8 mouse cellular contexts compared by ENCODE assay signal in the genomic region with DNA sequence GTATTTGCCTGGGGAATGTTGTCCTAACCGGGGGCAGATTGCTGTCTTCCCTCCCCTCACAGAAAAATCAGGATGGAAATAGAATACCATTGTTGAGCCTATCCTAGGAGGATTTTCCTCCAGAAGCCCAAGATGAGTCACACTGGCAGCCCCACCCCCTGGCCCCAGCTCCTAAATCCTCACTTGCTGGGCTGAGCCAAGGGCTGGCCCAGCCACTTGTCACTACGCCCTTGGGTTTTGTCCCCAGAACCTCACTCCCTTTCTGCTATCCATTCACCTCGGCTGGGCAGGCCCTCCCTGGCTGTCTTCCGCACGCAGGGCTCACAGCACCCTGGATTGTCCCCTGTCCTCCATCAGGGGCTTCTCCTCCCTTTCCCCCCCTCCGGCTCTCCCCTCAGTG. TPM values are rescaled to one million over a fixed set of nuclear protein-coding genes. Genes with fewer than 3 reads are reported as not detected.
DNase-seq lines count a peak whose midpoint lies in the region; ATAC-seq and TF ChIP-seq lines count a peak whose summit lies in the region.

No protein-coding gene starts in this region.

- peaks cover 16% of the 10 kb centered on the region for H3K4me1 ChIP-seq in neural tube, embryonic 15.5 days
- peaks cover 48% of the 10 kb centered on the region for H3K4me1 ChIP-seq in olfactory bulb, adult 2 months (ENCODE audit: control insufficient read depth, insufficient read depth, low read length)

- H3K36me3 ChIP-seq in neural tube, embryonic 15.5 days: no peaks in the 10 kb centered on the region

- 55% methylated on average over 6 of the region's 6 CpGs for WGBS in neural tube, embryonic 15.5 days
- WGBS in olfactory bulb, adult 2 months: 15% methylated on average over 6 of the region's 6 CpGs

- no peak for TF ChIP-seq CTCF in olfactory bulb, adult 2 months (IDR thresholded peaks at IDR 0.05; ENCODE audit: insufficient read depth, low read depth, low read length)

- H3K27me3 ChIP-seq in neural tube, embryonic 15.5 days (replicated peaks): no peaks in the 10 kb centered on the region

- H3K9me3 ChIP-seq in neural tube, embryonic 15.5 days (replicated peaks): no peaks in the 10 kb centered on the region

- no peak overlapping the region for H3K9ac ChIP-seq in neural tube, embryonic 15.5 days (replicated peaks)

- H3K4me3 ChIP-seq in neural tube, embryonic 15.5 days (replicated peaks): no peak overlapping the region
- H3K4me3 ChIP-seq in olfactory bulb, adult 2 months (ENCODE audit: insufficient read depth, low read depth, low read length): 0 out of 2 replicates have a peak overlapping the region, but pooled peaks have one; percentile 2

- intact Hi-C loops in left cerebral cortex, postnatal 4 days (cut with DNase I): no loop called here

- DNase-seq in neural tube, embryonic 10.5 days (ENCODE audit: extremely low spot score, low spot score): no peak
- DNase-seq in cerebellum, adult 8-10 months: peak; percentile 39
- DNase-seq in heart, adult 9 months (ENCODE audit: low spot score in 2 of 2): peak; percentile 82 to 86
- DNase-seq in left cerebral cortex, postnatal 4 days: peak; percentile 46
- no peak for DNase-seq in thymus, postnatal 25 days
- DNase-seq in right cerebral cortex, postnatal 36 days (ENCODE audit: low spot score in 2 of 2): no peak

- no peak; the same call in 1 of the 2 replicates for TF ChIP-seq POLR2A in olfactory bulb, adult 2 months (IDR thresholded peaks at IDR 0.05; ENCODE audit: insufficient read depth, low read depth, low read length)

- H3K27ac ChIP-seq in neural tube, embryonic 15.5 days (replicated peaks): no peak overlapping the region
- H3K27ac ChIP-seq in olfactory bulb, adult 2 months (ENCODE audit: insufficient read depth, low read depth, low read length): peak overlapping the region; percentile 93

- no peak overlapping the region for H3K4me2 ChIP-seq in neural tube, embryonic 15.5 days

- 0 out of 2 replicates have a peak, but pooled peaks have one; percentile 38 for ATAC-seq in neural tube, embryonic 15.5 days (ENCODE audit: low FRiP score)

RNA-seq across cellular contexts. Expression of gene Dusp7, which starts 23.3 kb away (rescaled TPM):
- 13.9 and 16.4 TPM in 2 replicates for polyA plus RNA-seq in neural tube, embryonic 15.5 days (2015; fragmentation: Nextera tagmentation; extraction: Ambion mirVana)
- 10 to 100 TPM; 54.3 to 54.4 TPM for total RNA-seq in left cerebral cortex, postnatal 4 days (2021)
- not detected in 2 replicates for polyA plus RNA-seq in olfactory bulb, adult 2 months (2012; ENCODE audit: insufficient read depth, insufficient read length, low replicate concordance, missing spikeins)

Comparison
In these comparisons a context has a peak if more than half of its experiments do, and no peak if none do; other contexts are left out.
1. DNase-seq: peak in cerebellum, adult 8-10 months (single experiment), heart, adult 9 months (2 of 2) and left cerebral cortex, postnatal 4 days (single experiment); none in neural tube, embryonic 10.5 days (single experiment), thymus, postnatal 25 days (single experiment) and right cerebral cortex, postnatal 36 days (0 of 2).
2. RNA of gene Dusp7, which starts 23.3 kb away (polyA plus RNA-seq): 13.9 to 16.4 TPM in neural tube, embryonic 15.5 days; not detected in olfactory bulb, adult 2 months; every median in the first group is over 10 times any median in the second.